Mouse (Mus musculus): Measurements from ENCODE around the gene Ccl17.

DNA sequence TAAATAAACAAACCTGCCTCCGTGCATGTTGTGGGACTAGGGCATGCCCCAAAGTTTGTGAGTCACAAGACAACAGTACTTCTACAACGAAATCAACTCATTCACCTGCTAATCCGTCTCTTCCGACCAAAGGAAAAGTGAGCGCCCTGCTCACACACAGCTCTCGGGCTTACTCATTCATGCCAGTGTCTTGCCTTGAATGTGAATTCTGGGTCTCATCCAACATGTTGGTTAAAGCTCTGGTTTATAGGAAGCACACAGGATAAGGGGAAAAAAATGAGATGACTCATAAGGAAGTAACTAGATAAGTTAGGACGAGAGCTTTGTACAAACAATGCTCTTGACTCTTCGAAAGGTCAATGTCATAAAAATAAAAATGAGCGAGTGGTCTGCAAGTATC, 43.2 kb upstream of the Ccl17 start:
- no peak for TF ChIP-seq CTCF (IDR thresholded peaks at IDR 0.05; ENCODE audit: extremely low read depth, insufficient read length, insufficient replicate concordance, low read depth, low read length)
- no peak for TF ChIP-seq POLR2A (IDR thresholded peaks at IDR 0.05; ENCODE audit: low read depth, low read length)

Data from small intestine, adult 2 months (tissue).